Comparison of ENCODE assay signal across 31 mouse cellular contexts in the genomic region with DNA sequence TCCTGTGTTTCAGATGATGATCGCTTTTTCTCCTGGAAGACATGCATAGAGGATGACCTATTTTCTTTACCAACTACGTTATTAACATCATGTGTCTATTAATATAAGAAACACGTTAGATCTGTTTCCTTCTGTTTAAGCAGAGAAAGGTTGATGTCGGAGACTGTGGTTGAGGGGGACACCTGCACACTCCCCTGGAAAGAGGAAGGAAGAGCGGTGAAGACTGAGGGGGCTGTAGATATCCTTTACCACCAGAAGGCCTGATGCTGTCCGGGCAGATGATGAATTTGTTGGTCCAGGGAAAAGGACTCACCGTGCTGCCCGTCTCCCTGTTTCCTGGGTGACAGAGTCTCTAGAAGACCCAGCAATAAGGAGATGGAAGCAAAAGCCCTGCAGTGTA. TPM values are rescaled to one million over a fixed set of nuclear protein-coding genes. Genes with fewer than 3 reads are reported as not detected.
DNase-seq lines count a peak whose midpoint lies in the region; ATAC-seq and TF ChIP-seq lines count a peak whose summit lies in the region.
"Had no signal": no experiment of that assay in that cellular context is flagged by ENCODE, and none has a peak within 500 bp of the region (broad histone marks: within the 10 kb centered on the region; RNA-seq: fewer than 3 reads in every experiment).

No protein-coding gene starts in this region.

- TF ChIP-seq POLR2A in bone marrow, adult 2 months (IDR thresholded peaks at IDR 0.05; ENCODE audit: borderline replicate concordance, control insufficient read depth, low read depth, low read length): no peak

- H3K4me1 ChIP-seq in midbrain, embryonic 11.5 days (ENCODE audit: control insufficient read depth, insufficient read depth, low read length): peaks cover 12% of the 10 kb centered on the region
- peaks cover 19% of the 10 kb centered on the region for H3K4me1 ChIP-seq in midbrain, embryonic 15.5 days
- H3K4me1 ChIP-seq in bone marrow, adult 2 months (ENCODE audit: control insufficient read depth, insufficient read depth, low read length): no peaks in the 10 kb centered on the region; the same call in 1 of the 2 replicates
- H3K4me1 ChIP-seq in intestine, postnatal 0 days (replicated peaks; ENCODE audit: control insufficient read depth, insufficient read depth, low read length): no peaks in the 10 kb centered on the region
- H3K4me1 ChIP-seq: lung, embryonic 15.5 days; neural tube, embryonic 12.5 days had no signal

- intact Hi-C loops in gastrocnemius, adult 2 months (cut with DNase I): no loop called here
- intact Hi-C loops in gastrocnemius, postnatal 36 days (cut with DNase I): no loop called here

- ATAC-seq in midbrain, embryonic 11.5 days (ENCODE audit: low FRiP score): no peak
- ATAC-seq in midbrain, embryonic 15.5 days (replicated peaks): no peak
- 0 out of 2 replicates have a peak, but pooled peaks have one; percentile 38 for ATAC-seq in megakaryocyte progenitor cell, adult 5-6 weeks (replicated peaks; ENCODE audit: poor library complexity)
- no peak for ATAC-seq in intestine, postnatal 0 days
- ATAC-seq: Patski had no signal

- no peaks in the 10 kb centered on the region for H3K36me3 ChIP-seq in midbrain, embryonic 11.5 days (ENCODE audit: control insufficient read depth, insufficient read depth, low read length)
- H3K36me3 ChIP-seq in midbrain, embryonic 15.5 days (replicated peaks): no peaks in the 10 kb centered on the region
- no peaks in the 10 kb centered on the region for H3K36me3 ChIP-seq in intestine, postnatal 0 days (ENCODE audit: control insufficient read depth, insufficient read depth)
- H3K36me3 ChIP-seq: embryonic facial prominence, embryonic 13.5 days; forebrain, embryonic 12.5 days; G1E; hindbrain, embryonic 13.5 days; lung, embryonic 15.5 days; midbrain, embryonic 10.5 days; neural tube, embryonic 12.5 days had no signal

- WGBS in midbrain, embryonic 11.5 days: 90% methylated on average over 8 of the region's 8 CpGs
- 92% methylated on average over 8 of the region's 8 CpGs for WGBS in midbrain, embryonic 15.5 days
- 9% methylated on average over 8 of the region's 8 CpGs for WGBS in bone marrow, adult 2 months
- 84% methylated on average over 8 of the region's 8 CpGs for WGBS in intestine, postnatal 0 days

- no peaks in the 10 kb centered on the region for H3K27me3 ChIP-seq in midbrain, embryonic 11.5 days (ENCODE audit: control insufficient read depth, insufficient read depth, low read length)
- H3K27me3 ChIP-seq in midbrain, embryonic 15.5 days (replicated peaks): no peaks in the 10 kb centered on the region
- no peaks in the 10 kb centered on the region for H3K27me3 ChIP-seq in intestine, postnatal 0 days (replicated peaks; ENCODE audit: control insufficient read depth, insufficient read depth, low read length)
- H3K27me3 ChIP-seq: embryonic facial prominence, embryonic 13.5 days; forebrain, embryonic 12.5 days; hindbrain, embryonic 13.5 days; lung, embryonic 15.5 days had no signal

- H3K27ac ChIP-seq in gastrocnemius, adult 2 months: peak overlapping the region; percentile 65; the same call in 1 of the 2 replicates
- H3K27ac ChIP-seq in midbrain, embryonic 11.5 days (ENCODE audit: low read depth, low read length): no peak overlapping the region
- no peak overlapping the region for H3K27ac ChIP-seq in midbrain, embryonic 15.5 days
- H3K27ac ChIP-seq in bone marrow, adult 2 months (ENCODE audit: control insufficient read depth, insufficient read depth, low read depth, low read length, poor library complexity): peak overlapping the region; percentile 26; the same call in 1 of the 2 replicates
- no peak overlapping the region for H3K27ac ChIP-seq in intestine, postnatal 0 days (ENCODE audit: low read depth, low read length)
- H3K27ac ChIP-seq: embryonic facial prominence, embryonic 13.5 days; forebrain, embryonic 12.5 days; hindbrain, embryonic 13.5 days; lung, embryonic 15.5 days; midbrain, embryonic 10.5 days; neural tube, embryonic 12.5 days had no signal

- TF ChIP-seq CTCF in gastrocnemius, adult 2 months (IDR thresholded peaks at IDR 0.05): no peak
- TF ChIP-seq CTCF in bone marrow, adult 2 months (IDR thresholded peaks at IDR 0.05; ENCODE audit: control insufficient read depth, insufficient read depth, low read length): no peak
- no peak for TF ChIP-seq CTCF in intestine, postnatal 0 days (IDR thresholded peaks at IDR 0.05; ENCODE audit: low read depth)

- no peak overlapping the region for H3K9ac ChIP-seq in midbrain, embryonic 11.5 days (ENCODE audit: low read length)
- no peak overlapping the region for H3K9ac ChIP-seq in midbrain, embryonic 15.5 days
- H3K9ac ChIP-seq in intestine, postnatal 0 days (ENCODE audit: low read depth, low read length): no peak overlapping the region
- H3K9ac ChIP-seq: embryonic facial prominence, embryonic 13.5 days; forebrain, embryonic 12.5 days; hindbrain, embryonic 13.5 days; lung, embryonic 15.5 days; neural tube, embryonic 12.5 days had no signal

- H3K4me2 ChIP-seq in midbrain, embryonic 11.5 days: no peak overlapping the region
- no peak overlapping the region for H3K4me2 ChIP-seq in midbrain, embryonic 15.5 days
- no peak overlapping the region for H3K4me2 ChIP-seq in intestine, postnatal 0 days (replicated peaks; ENCODE audit: low read depth)
- H3K4me2 ChIP-seq: embryonic facial prominence, embryonic 13.5 days; forebrain, embryonic 12.5 days; heart, embryonic 11.5 days; hindbrain, embryonic 13.5 days; lung, embryonic 15.5 days; neural tube, embryonic 12.5 days had no signal

- peak overlapping the region; percentile 72 for H3K4me3 ChIP-seq in gastrocnemius, adult 2 months
- no peak overlapping the region for H3K4me3 ChIP-seq in midbrain, embryonic 11.5 days (ENCODE audit: low read depth, low read length)
- H3K4me3 ChIP-seq in midbrain, embryonic 15.5 days: no peak overlapping the region
- no peak overlapping the region for H3K4me3 ChIP-seq in bone marrow, adult 2 months (replicated peaks; ENCODE audit: control insufficient read depth, low read depth, low read length)
- no peak overlapping the region for H3K4me3 ChIP-seq in intestine, postnatal 0 days (ENCODE audit: low read depth, low read length)
- H3K4me3 ChIP-seq: embryonic facial prominence, embryonic 13.5 days; erythroblast, embryonic 14.5 days; forebrain, embryonic 12.5 days; hindbrain, embryonic 13.5 days; lung, embryonic 15.5 days; midbrain, embryonic 10.5 days; neural tube, embryonic 12.5 days had no signal

- DNase-seq in gastrocnemius, adult 2 months: no peak
- DNase-seq in gastrocnemius, postnatal 36 days: no peak
- DNase-seq in midbrain, embryonic 11.5 days (ENCODE audit: low spot score, missing footprints): peak; percentile 70
- no peak for DNase-seq in lung, adult 18-20 months
- DNase-seq: cerebellum, adult 18-20 months; cerebellum, postnatal 14 days; layer of hippocampus, postnatal 36 days; right cerebral cortex, postnatal 14 days had no signal

- H3K9me3 ChIP-seq in midbrain, embryonic 11.5 days (ENCODE audit: control insufficient read depth, low read length): no peaks in the 10 kb centered on the region
- no peaks in the 10 kb centered on the region for H3K9me3 ChIP-seq in midbrain, embryonic 15.5 days
- no peaks in the 10 kb centered on the region for H3K9me3 ChIP-seq in intestine, postnatal 0 days (ENCODE audit: control insufficient read depth)
- H3K9me3 ChIP-seq: embryonic facial prominence, embryonic 13.5 days; forebrain, embryonic 12.5 days; G1E; hindbrain, embryonic 13.5 days; lung, embryonic 15.5 days; midbrain, embryonic 10.5 days; neural tube, embryonic 12.5 days had no signal

RNA-seq across cellular contexts. Expression of gene Dhrs2, which starts 28.5 kb away (rescaled TPM):
- total RNA-seq in gastrocnemius, adult 2 months (2021): not detected
- total RNA-seq in gastrocnemius, postnatal 36 days (2021): not detected
- polyA plus RNA-seq in midbrain, embryonic 11.5 days (2014; fragmentation: Nextera tagmentation; extraction: Ambion mirVana): not detected in 2 replicates
- polyA plus RNA-seq in midbrain, embryonic 15.5 days (2015; fragmentation: Nextera tagmentation; extraction: Ambion mirVana): 0.80 and 0.93 TPM in 2 replicates
- polyA plus RNA-seq in bone marrow, adult 2 months (2011; ENCODE audit: insufficient read depth, insufficient read length, low replicate concordance, missing spikeins): not detected in 2 replicates
- not detected in 2 replicates for total RNA-seq in megakaryocyte progenitor cell, adult 5-6 weeks (2015)
- total RNA-seq in megakaryocyte progenitor cell, adult 5-6 weeks (2017): not detected in 2 replicates
- polyA plus RNA-seq in intestine, postnatal 0 days (2015; fragmentation: Nextera tagmentation; extraction: Ambion mirVana): 0.12 and 0.14 TPM in 2 replicates
- total RNA-seq: adrenal gland, adult 18-20 months; adrenal gland, postnatal 36 days; G1E; gastrocnemius, adult 18-20 months; heart, postnatal 25 days; layer of hippocampus, postnatal 36 days; left cerebral cortex, postnatal 10 days; liver, adult 2 months had no signal
- polyA plus RNA-seq: erythroblast, embryonic 14.5 days; G1E; gonadal fat pad, adult 2 months; heart, embryonic 11.5 days; inflammation-experienced regulatory T-cells, adult 6 months; limb, embryonic 11.5 days; liver, adult 2 months; lung, embryonic 15.5 days; midbrain, embryonic 10.5 days; Patski had no signal

Comparison
In these comparisons a context has a peak if more than half of its experiments do, and no peak if none do; other contexts are left out.
1. H3K27ac ChIP-seq: peak in gastrocnemius, adult 2 months (single experiment) and bone marrow, adult 2 months (single experiment); none in midbrain, embryonic 11.5 days (single experiment), midbrain, embryonic 15.5 days (single experiment) and intestine, postnatal 0 days (single experiment).